Mouse (Mus musculus): ENCODE measurements around the gene Prkce. TPM values are rescaled to one million over a fixed set of nuclear protein-coding genes. Genes with fewer than 3 reads are reported as not detected.

Gene Prkce
- polyA plus RNA-seq, 1 experiment from 2014 or later, result 12.2 TPM

DNA sequence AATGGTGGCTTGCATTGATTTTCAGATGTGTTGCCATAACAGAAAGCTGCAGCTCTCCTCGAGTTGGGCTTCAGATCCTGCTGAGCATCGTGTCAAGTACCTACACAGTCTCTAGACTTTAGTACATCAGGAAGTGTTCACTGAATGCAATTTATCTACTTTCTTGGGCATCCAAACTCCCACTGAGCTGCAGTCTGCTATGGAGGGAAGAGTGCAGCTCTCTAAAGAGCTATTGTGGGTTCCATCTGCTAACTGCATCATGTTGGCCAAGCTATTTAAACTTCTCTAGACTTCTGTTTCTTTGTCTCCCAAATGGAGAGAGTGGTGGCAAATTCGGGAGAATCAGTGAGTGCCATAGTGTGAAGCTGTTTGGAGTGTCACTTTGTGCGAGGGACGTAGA, 349.0 kb downstream of the Prkce start:
- no peak overlapping the region for H3K4me3 ChIP-seq (ENCODE audit: control insufficient read depth in 1 of 2, insufficient read depth in 1 of 2, low read depth in 1 of 2, low read length in 2 of 2)
- peaks cover 8 to 27% of the 10 kb centered on the region in 2 experiments for H3K4me1 ChIP-seq (ENCODE audit: control insufficient read depth in 2 of 2, insufficient read depth in 2 of 2, low read length in 2 of 2)
- ATAC-seq (ENCODE audit: insufficient number of reproducible peaks, insufficient read depth, low FRiP score, low read depth), result no peak
- no peak overlapping the region for H3K9ac ChIP-seq (ENCODE audit: low read length)
- H3K4me2 ChIP-seq (ENCODE audit: low read length), result no peak overlapping the region
- 76% methylated on average over 5 of the region's 5 CpGs for WGBS
- no peaks in the 10 kb centered on the region for H3K9me3 ChIP-seq (ENCODE audit: control insufficient read depth, low read length)
- no peaks in the 10 kb centered on the region for H3K36me3 ChIP-seq (ENCODE audit: control insufficient read depth, insufficient read depth, low read length)
- no peaks in the 10 kb centered on the region for H3K27me3 ChIP-seq (ENCODE audit: control insufficient read depth, insufficient read depth, low read length)
- no peak overlapping the region for H3K27ac ChIP-seq (replicated peaks in 1 of 2; ENCODE audit: control insufficient read depth in 1 of 2, insufficient read depth in 1 of 2, low read depth in 2 of 2, low read length in 2 of 2)

DNA sequence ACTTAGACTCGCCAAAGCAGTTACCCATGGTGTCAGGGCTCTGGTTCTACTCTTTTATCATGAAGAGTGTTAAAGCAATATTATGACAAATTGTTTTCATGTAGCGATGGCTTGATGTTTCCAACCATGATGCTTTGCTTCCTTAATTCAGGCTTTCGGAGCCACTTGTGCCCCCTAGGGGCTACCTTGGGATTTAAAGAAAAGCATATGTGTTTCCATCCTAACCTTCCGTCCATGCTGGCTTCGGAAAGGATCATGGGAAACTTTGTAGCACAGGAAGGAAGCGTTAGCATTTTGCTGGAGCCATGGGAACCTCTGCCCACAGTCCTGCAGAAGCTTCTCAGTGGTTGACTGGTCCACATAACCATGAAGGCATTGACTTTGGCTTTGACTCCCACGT, 351.0 kb downstream of the Prkce start:
- peaks cover 3 to 20% of the 10 kb centered on the region in 2 experiments; a peak in 3 of 4 replicates for H3K4me1 ChIP-seq (ENCODE audit: control insufficient read depth in 2 of 2, insufficient read depth in 2 of 2, low read length in 2 of 2)
- no peak overlapping the region for H3K27ac ChIP-seq (replicated peaks in 1 of 2; ENCODE audit: control insufficient read depth in 1 of 2, insufficient read depth in 1 of 2, low read depth in 2 of 2, low read length in 2 of 2)
- no peak overlapping the region for H3K4me3 ChIP-seq (ENCODE audit: control insufficient read depth in 1 of 2, insufficient read depth in 1 of 2, low read depth in 1 of 2, low read length in 2 of 2)
- no peak overlapping the region for H3K9ac ChIP-seq (ENCODE audit: low read length)
- no peaks in the 10 kb centered on the region for H3K9me3 ChIP-seq (ENCODE audit: control insufficient read depth, low read length)
- H3K27me3 ChIP-seq (ENCODE audit: control insufficient read depth, insufficient read depth, low read length), result no peaks in the 10 kb centered on the region
- WGBS, result 89% methylated on average over 7 of the region's 7 CpGs
- ATAC-seq (ENCODE audit: insufficient number of reproducible peaks, insufficient read depth, low FRiP score, low read depth), result no peak
- no peak overlapping the region for H3K4me2 ChIP-seq (ENCODE audit: low read length)
- no peaks in the 10 kb centered on the region for H3K36me3 ChIP-seq (ENCODE audit: control insufficient read depth, insufficient read depth, low read length)

DNA sequence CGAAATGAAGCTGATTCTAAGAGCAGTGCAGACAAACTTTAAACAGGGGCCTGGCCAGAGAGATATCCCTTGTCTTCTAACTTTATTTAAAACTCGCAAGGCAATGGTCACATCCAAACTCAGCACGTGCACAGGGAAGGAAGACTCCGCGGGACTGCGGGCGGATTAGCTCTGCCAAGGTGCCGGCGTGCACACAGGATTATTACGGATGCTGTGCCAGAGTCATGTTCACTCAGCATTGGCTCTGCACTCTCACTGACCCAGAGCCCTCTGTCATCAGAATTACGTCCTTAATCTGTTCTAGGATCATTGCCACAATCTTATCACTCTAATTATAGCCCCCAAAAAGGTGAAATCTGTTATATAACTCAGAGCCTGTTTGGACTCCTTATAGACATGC, 353.7 kb downstream of the Prkce start:
- Histone ChIP-seq H3K27ac (replicated peaks in 1 of 2; ENCODE audit: control insufficient read depth in 1 of 2, insufficient read depth in 1 of 2, low read depth in 2 of 2, low read length in 2 of 2) (no peak overlapping the region), H3K9me3 (ENCODE audit: control insufficient read depth, low read length) (no peaks in the 10 kb centered on the region), H3K4me3 (ENCODE audit: control insufficient read depth in 1 of 2, insufficient read depth in 1 of 2, low read depth in 1 of 2, low read length in 2 of 2) (no peak overlapping the region), H3K4me2 (ENCODE audit: low read length) (no peak overlapping the region), H3K4me1 (ENCODE audit: control insufficient read depth in 2 of 2, insufficient read depth in 2 of 2, low read length in 2 of 2) (no peaks in the 10 kb centered on the region), H3K27me3 (ENCODE audit: control insufficient read depth, insufficient read depth, low read length) (no peaks in the 10 kb centered on the region), H3K9ac (ENCODE audit: low read length) (no peak overlapping the region), H3K36me3 (ENCODE audit: control insufficient read depth, insufficient read depth, low read length) (no peaks in the 10 kb centered on the region)
- 90% methylated on average over 11 of the region's 11 CpGs for WGBS
- no peak for ATAC-seq (ENCODE audit: insufficient number of reproducible peaks, insufficient read depth, low FRiP score, low read depth)

DNA sequence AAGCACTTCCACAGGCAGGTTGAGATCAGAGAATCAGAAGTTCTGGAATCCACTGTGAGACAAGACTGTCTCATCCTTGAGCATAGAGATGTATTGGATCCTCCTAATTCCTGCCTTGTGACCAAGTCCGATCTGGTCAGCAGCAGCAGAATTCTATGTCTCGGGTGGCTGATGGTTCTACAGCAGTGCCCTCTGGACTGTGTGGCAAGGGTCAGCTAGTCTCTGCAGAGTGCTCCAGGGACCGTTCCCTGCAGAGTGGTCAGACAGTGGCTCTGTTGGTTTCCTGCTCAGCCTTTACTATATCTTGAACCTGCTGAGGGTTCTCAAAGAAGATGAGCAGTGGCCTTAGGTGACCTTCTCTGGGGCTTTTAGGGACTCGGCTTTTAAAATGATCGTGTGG, 355.1 kb downstream of the Prkce start:
- no peak overlapping the region for H3K4me3 ChIP-seq (ENCODE audit: control insufficient read depth in 1 of 2, insufficient read depth in 1 of 2, low read depth in 1 of 2, low read length in 2 of 2)
- 77% methylated on average over 5 of the region's 5 CpGs for whole genome bisulfite sequencing
- H3K27ac ChIP-seq (replicated peaks in 1 of 2; ENCODE audit: control insufficient read depth in 1 of 2, insufficient read depth in 1 of 2, low read depth in 2 of 2, low read length in 2 of 2), result no peak overlapping the region
- H3K27me3 ChIP-seq (ENCODE audit: control insufficient read depth, insufficient read depth, low read length), result no peaks in the 10 kb centered on the region
- no peaks in the 10 kb centered on the region for H3K36me3 ChIP-seq (ENCODE audit: control insufficient read depth, insufficient read depth, low read length)
- no peaks in the 10 kb centered on the region for H3K9me3 ChIP-seq (ENCODE audit: control insufficient read depth, low read length)
- no peaks in the 10 kb centered on the region for H3K4me1 ChIP-seq (ENCODE audit: control insufficient read depth in 2 of 2, insufficient read depth in 2 of 2, low read length in 2 of 2)
- no peak for ATAC-seq (ENCODE audit: insufficient number of reproducible peaks, insufficient read depth, low FRiP score, low read depth)
- no peak overlapping the region for H3K9ac ChIP-seq (ENCODE audit: low read length)
- no peak overlapping the region for H3K4me2 ChIP-seq (ENCODE audit: low read length)

DNA sequence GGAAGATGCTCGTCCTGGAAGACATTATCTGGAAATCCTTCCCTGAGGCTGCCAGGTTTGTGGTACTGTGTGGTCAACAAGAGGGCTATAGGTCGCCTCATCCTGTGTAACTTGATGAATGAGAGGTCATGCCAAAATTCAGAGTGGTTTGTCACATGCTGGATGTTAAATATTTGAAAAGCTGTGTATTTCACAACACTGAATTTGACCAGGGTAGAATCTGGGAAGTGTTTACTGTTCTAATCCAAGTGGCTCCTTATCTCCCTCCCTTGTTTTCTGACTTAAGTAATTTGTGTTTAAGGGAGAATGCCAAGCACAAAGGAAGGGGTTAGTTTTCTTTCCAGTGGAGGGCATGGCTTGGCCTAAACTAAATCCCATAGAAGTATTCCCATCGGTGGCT, 355.8 kb downstream of the Prkce start:
- 62% methylated on average over 3 of the region's 3 CpGs for WGBS
- H3K4me3 ChIP-seq (ENCODE audit: control insufficient read depth in 1 of 2, insufficient read depth in 1 of 2, low read depth in 1 of 2, low read length in 2 of 2), result no peak overlapping the region
- no peak for ATAC-seq (ENCODE audit: insufficient number of reproducible peaks, insufficient read depth, low FRiP score, low read depth)

DNA sequence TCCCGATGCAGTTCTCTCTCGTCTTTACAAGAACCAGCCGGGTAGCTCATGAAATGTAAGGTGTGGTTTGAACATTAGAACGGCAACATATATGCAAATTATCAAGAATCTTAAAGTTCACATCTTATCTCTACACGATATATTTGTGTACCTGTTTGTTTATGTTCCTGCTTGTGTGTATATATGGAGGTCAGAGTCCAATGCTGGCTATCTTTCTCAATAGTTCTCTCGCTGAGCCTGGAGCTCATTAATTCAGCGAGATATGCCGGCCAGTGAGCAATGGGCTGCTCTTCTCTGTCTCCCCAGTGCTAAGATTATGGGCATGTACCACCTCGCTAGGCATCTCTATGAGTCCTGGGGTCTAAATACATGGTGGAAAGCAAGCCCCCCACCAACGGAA, 356.3 kb downstream of the Prkce start:
- Histone ChIP-seq H3K4me1 (ENCODE audit: control insufficient read depth in 2 of 2, insufficient read depth in 2 of 2, low read length in 2 of 2) (no peaks in the 10 kb centered on the region), H3K27me3 (ENCODE audit: control insufficient read depth, insufficient read depth, low read length) (no peaks in the 10 kb centered on the region), H3K4me3 (ENCODE audit: control insufficient read depth in 1 of 2, insufficient read depth in 1 of 2, low read depth in 1 of 2, low read length in 2 of 2) (no peak overlapping the region), H3K36me3 (ENCODE audit: control insufficient read depth, insufficient read depth, low read length) (no peaks in the 10 kb centered on the region), H3K9me3 (ENCODE audit: control insufficient read depth, low read length) (no peaks in the 10 kb centered on the region), H3K27ac (replicated peaks in 1 of 2; ENCODE audit: control insufficient read depth in 1 of 2, insufficient read depth in 1 of 2, low read depth in 2 of 2, low read length in 2 of 2) (no peak overlapping the region), H3K9ac (ENCODE audit: low read length) (no peak overlapping the region), H3K4me2 (ENCODE audit: low read length) (no peak overlapping the region)
- no peak for ATAC-seq (ENCODE audit: insufficient number of reproducible peaks, insufficient read depth, low FRiP score, low read depth)
- WGBS, result 91% methylated on average over 10 of the region's 10 CpGs

More for the DNA sequence above, 355.8 kb downstream of the Prkce start:
- Histone ChIP-seq H3K27ac (replicated peaks in 1 of 2; ENCODE audit: control insufficient read depth in 1 of 2, insufficient read depth in 1 of 2, low read depth in 2 of 2, low read length in 2 of 2) (no peak overlapping the region), H3K9ac (ENCODE audit: low read length) (no peak overlapping the region), H3K9me3 (ENCODE audit: control insufficient read depth, low read length) (no peaks in the 10 kb centered on the region), H3K36me3 (ENCODE audit: control insufficient read depth, insufficient read depth, low read length) (no peaks in the 10 kb centered on the region), H3K4me1 (ENCODE audit: control insufficient read depth in 2 of 2, insufficient read depth in 2 of 2, low read length in 2 of 2) (no peaks in the 10 kb centered on the region), H3K4me2 (ENCODE audit: low read length) (no peak overlapping the region), H3K27me3 (ENCODE audit: control insufficient read depth, insufficient read depth, low read length) (no peaks in the 10 kb centered on the region)

DNA sequence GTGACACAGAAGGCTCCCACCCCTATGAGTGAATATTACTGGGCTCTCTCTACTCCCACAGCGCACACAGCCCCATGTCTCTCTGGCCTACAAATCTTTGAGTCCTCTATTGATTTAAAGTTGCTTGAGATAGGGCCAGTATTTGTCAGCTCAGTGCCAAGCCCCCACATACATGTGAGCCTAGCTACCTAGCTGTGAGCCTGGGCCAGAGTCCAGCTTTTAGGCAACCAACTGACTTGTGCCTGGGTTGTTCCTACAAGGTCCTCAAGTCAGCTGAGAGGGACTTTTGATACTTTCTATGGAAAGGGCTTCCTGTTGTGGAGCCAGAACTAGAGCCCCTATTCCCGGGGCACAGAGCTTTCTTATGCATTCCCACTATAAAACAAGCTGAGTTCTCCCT, 357.5 kb downstream of the Prkce start:
- H3K9ac ChIP-seq (ENCODE audit: low read length), result no peak overlapping the region
- no peak for ATAC-seq (ENCODE audit: insufficient number of reproducible peaks, insufficient read depth, low FRiP score, low read depth)
- no peaks in the 10 kb centered on the region for H3K27me3 ChIP-seq (ENCODE audit: control insufficient read depth, insufficient read depth, low read length)
- H3K36me3 ChIP-seq (ENCODE audit: control insufficient read depth, insufficient read depth, low read length), result no peaks in the 10 kb centered on the region
- 89% methylated on average over 2 of the region's 2 CpGs for WGBS
- no peak overlapping the region for H3K4me2 ChIP-seq (ENCODE audit: low read length)
- no peak overlapping the region for H3K27ac ChIP-seq (replicated peaks in 1 of 2; ENCODE audit: control insufficient read depth in 1 of 2, insufficient read depth in 1 of 2, low read depth in 2 of 2, low read length in 2 of 2)
- peaks cover 4% of the 10 kb centered on the region in 2 experiments; a peak in 3 of 4 replicates for H3K4me1 ChIP-seq (ENCODE audit: control insufficient read depth in 2 of 2, insufficient read depth in 2 of 2, low read length in 2 of 2)
- no peaks in the 10 kb centered on the region for H3K9me3 ChIP-seq (ENCODE audit: control insufficient read depth, low read length)
- H3K4me3 ChIP-seq (ENCODE audit: control insufficient read depth in 1 of 2, insufficient read depth in 1 of 2, low read depth in 1 of 2, low read length in 2 of 2), result no peak overlapping the region

DNA sequence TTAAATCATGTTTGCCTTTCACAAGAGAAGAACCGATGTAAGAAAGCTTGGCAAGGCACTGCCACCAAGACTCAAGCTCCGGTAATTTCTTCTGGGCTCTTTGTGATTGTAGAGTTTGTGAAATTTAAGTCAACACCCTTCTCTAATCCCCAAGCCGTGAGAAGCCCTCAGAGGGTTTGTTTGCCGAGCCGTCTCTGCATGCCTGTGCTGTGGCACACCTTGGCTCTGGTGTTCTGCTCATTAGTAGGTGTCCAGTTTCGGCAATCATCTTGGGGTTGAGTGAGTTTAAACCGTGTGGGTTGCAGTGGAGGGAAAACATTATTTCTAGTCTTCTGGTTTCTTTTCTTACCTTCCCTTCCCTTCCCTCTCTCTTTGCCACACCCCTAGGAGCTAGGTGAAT, 358.4 kb downstream of the Prkce start:
- Histone ChIP-seq H3K36me3 (ENCODE audit: control insufficient read depth, insufficient read depth, low read length) (no peaks in the 10 kb centered on the region), H3K9ac (ENCODE audit: low read length) (no peak overlapping the region), H3K9me3 (ENCODE audit: control insufficient read depth, low read length) (no peaks in the 10 kb centered on the region), H3K4me1 (ENCODE audit: control insufficient read depth in 2 of 2, insufficient read depth in 2 of 2, low read length in 2 of 2) (peaks cover 4 to 7% of the 10 kb centered on the region in 2 experiments), H3K27me3 (ENCODE audit: control insufficient read depth, insufficient read depth, low read length) (no peaks in the 10 kb centered on the region), H3K27ac (replicated peaks in 1 of 2; ENCODE audit: control insufficient read depth in 1 of 2, insufficient read depth in 1 of 2, low read depth in 2 of 2, low read length in 2 of 2) (no peak overlapping the region), H3K4me3 (ENCODE audit: control insufficient read depth in 1 of 2, insufficient read depth in 1 of 2, low read depth in 1 of 2, low read length in 2 of 2) (no peak overlapping the region), H3K4me2 (ENCODE audit: low read length) (no peak overlapping the region)
- no peak for ATAC-seq (ENCODE audit: insufficient number of reproducible peaks, insufficient read depth, low FRiP score, low read depth)
- WGBS, result 88% methylated on average over 7 of the region's 7 CpGs

Data from heart, embryonic 14.5 days (tissue).